Mouse (Mus musculus): Measurements from ENCODE around the gene Spock2.

Gene Spock2

DNA sequence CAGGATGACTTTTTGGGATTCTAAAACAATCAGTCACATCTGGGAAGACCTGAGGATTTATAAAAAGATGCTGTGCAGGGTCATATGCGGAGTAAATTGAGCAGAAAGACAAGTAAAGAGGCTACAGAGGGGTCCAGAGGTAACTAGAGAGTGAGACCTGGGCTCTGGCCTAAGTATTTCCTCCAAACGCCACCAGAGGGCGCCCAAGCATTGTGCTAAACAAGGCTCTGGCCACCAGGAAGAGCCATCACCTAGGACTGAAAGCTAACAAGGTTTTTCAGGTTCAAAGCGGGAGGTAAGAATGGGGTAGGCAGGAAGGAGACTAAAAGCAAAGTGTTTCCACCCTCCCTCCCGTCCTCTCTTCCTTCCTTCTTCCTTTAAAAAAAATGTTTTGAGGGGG is 42.1 kb downstream of the Spock2 start:
- DNase-seq (ENCODE audit: low read depth, low spot score) = peak; percentile 92

DNA sequence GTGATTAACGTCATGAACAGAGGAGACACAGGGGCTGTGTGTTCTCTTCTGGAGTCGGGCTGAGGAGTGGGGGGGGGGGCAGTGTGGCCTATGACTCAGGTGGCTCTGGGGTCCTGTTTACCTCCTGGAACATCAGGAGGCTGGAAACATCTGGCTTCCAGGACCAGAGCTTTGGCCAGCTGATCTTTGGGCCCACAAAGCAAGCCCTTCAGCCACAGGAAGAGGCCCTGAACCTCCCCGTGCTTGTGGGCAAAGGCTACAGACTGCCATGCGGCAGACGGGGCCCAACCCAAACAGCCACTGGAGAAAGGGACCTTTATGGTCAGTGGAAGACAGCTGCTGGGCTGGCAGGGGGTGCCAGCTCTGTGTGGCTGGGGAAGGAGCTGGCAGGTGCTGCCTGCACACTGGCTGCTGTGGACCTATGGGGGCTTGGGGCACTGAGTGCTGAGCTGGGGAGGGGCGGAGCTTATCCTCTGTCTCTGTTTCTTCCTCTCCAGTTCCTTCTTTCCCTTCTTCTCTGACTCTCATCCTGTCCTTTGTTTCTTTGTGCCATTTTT is 45.2 kb downstream of the Spock2 start:
- no peak for DNase-seq (ENCODE audit: low read depth, low spot score)

DNA sequence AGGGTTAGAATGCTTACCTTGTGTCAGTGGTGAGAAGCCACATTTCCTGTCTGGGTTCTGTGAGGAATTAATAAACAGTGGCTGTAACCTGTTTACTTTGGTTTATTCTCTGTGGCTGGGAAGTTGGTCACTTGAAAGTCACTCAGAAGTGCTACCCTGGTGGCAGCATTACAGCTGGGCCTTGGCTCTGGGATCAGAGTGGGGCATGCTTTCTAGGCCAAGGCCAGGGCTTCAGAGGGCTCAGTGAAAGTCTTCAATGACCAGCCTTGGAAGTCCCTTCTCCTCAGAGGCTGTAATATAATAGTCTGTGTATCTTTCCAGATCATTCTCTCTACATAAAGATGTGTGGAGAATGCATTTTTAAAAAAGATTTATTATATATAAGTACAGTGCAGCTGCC is 50.0 kb downstream of the Spock2 start:
- no peak for DNase-seq (ENCODE audit: low read depth, low spot score)

DNA sequence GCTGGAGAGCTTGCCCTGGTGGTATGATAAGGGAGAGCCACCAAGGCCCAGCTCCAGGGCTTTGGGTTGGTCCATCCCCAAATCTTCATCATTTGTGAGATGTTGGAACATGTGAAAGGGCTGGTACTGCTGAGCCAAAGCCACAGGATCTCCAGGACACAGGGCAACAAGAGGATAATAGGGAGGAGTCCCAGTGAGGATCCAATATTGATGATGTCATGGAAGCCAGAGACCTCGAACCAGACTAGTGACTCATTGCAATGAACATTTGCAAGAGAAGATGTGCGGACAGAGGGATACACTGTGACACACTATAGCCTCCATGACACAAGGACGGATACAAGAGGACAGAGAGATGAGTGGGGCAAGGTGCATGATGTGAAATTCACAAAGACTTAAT is 52.1 kb downstream of the Spock2 start:
- no peak for DNase-seq (ENCODE audit: low read depth, low spot score)

DNA sequence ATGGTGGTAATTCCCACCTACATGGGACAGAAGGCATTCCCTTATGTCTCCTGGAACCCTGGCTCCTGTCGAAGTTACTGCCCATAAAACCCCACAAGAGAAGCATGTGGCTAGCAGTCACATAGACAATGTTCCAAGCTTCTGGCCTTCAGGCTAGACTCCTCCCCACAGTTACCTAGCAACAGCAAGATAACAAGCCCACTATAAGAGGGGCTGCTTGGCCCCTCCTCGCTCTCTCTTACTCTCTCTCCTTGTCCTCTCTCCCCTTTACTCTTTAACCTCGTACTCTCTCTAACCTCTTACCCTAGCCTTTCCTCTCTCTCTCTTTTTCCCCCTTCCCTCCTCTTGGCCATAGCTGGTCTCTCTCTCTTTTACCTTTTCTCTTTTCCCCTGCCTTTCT is 55.4 kb downstream of the Spock2 start:
- peak; percentile 41 for DNase-seq (ENCODE audit: low read depth, low spot score)

DNA sequence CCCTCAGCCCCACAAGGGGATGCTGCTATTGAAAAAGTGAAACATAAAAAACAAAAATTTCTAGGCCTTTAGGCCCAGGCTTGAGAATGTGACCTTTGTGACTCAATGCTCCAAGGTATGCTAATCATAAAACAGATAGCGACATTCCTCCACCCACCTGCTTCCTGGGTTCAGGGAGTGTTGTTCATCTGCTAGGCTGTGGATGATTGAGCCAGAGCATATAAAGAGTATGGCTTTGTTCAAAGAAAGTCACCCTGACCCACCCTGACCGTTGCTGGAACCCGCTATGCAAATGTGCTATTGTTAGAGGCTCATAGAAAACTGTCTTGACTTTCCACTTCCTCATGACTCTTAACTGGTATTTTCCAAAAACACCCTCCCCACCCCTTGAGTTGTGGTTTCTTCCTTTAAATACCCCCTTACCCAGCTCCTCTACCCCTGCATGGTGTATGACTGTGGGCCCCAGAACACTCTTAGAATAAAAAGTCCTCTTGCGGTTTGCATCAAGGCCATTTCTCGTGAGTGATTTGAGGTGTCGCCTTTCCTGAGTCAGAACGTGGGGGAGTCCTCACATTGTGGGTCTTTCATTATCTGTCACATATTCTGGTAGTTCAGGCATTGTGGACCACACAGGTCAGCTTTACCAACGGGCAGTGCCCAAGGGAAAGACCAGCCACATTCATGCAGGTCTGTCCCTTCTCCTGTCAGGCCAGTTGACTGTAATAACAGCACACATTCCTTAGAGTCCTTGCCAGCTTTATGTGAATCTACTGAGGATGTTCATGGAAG is 56.4 kb downstream of the Spock2 start:
- peak; percentile 80 for DNase-seq (ENCODE audit: low read depth, low spot score)

DNA sequence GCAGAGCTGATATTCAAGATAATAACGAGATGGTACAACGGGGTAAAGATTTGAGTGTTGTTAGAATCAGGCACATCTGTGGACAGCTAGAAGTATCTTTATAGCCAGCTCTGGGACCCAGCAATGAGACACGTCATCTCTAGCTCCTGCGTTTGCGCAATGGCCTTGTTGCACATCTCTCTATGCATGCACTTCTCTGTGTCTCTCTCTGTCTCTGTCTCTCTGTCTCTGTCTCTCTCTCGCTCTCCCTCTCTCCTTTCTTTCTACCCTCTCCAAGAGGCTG is 56.9 kb downstream of the Spock2 start:
- peak; percentile 29 for DNase-seq (ENCODE audit: low read depth, low spot score)

DNA sequence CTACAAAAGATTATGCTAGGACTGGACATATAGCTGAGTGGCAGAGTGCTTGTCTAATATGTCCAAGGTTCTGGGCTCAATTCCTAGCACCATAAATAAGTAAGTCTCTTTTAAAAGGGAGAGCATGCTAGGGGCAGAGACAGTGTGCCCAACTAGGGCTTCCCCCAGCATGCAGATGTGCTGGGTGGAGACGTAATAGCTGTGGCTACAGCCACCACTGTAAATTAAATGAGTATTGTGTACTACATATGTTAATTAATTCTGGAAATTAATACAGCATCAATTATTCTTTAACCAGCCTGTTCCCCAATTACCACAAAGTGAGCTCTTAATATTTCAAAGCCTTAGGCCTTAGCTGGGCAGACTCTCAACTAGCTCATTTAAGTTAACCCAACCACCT is 58.9 kb downstream of the Spock2 start:
- no peak for DNase-seq (ENCODE audit: low read depth, low spot score)

DNA sequence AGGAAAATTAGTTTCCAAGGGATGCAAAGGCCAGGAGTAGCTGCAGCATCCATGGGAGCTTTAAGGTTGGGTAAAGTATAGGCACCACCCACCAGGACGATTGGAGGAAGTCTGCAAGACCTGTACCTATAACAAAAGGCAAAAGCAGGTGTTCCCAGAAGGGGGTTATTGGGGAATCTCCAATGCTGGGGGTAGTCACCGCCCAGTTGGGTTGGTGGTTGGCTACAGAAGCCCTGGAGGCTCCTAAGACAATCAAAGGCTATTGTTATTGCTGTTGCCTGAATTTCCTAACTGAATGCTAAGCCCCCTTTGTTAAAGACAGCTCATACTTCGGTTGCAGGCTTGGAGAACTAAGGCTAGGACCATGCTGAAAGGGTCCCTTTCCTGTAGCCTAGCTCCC is 60.0 kb downstream of the Spock2 start:
- peak; percentile 87 for DNase-seq (ENCODE audit: low read depth, low spot score)

DNA sequence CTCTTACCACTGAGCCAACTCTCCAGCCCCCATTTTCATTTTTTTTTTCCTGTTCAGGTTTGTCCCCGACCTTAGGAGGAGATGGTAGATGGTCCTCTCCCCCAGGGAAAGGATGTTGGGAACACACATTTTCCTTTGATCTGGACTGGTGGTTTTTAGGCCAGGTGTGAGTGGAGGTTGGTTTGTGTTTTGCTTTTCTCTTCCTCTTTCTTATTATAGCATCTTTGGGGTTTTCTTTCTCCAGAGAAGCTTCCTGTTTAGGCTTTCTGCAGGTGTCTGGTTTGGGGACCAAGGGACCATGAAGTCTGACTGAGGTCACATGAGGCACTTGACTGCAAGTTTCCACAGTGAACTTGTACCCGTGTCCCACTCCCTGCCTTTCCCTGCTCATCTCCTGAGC is 62.3 kb downstream of the Spock2 start:
- no peak for DNase-seq (ENCODE audit: low read depth, low spot score)

DNA sequence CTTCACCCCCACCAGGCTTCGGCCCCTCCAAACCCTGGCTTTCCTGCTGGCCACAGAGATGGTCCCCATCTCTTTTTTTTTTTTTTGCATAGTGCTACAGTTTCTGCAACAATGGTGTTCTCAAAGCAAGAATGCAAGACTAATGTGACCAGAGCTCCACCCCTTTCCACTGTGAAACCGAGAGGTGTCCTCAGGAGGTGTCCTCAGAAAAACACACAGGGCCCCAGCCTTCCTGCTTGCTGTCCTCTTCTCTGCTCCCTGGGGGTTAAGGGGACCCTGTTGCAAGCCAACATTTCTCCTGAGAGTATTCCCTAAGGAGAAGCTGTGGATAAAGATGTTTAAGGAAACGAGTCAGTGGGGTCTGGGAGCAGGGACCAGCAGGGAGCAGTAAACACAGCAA is 62.9 kb downstream of the Spock2 start:
- no peak for DNase-seq (ENCODE audit: low read depth, low spot score)

DNA sequence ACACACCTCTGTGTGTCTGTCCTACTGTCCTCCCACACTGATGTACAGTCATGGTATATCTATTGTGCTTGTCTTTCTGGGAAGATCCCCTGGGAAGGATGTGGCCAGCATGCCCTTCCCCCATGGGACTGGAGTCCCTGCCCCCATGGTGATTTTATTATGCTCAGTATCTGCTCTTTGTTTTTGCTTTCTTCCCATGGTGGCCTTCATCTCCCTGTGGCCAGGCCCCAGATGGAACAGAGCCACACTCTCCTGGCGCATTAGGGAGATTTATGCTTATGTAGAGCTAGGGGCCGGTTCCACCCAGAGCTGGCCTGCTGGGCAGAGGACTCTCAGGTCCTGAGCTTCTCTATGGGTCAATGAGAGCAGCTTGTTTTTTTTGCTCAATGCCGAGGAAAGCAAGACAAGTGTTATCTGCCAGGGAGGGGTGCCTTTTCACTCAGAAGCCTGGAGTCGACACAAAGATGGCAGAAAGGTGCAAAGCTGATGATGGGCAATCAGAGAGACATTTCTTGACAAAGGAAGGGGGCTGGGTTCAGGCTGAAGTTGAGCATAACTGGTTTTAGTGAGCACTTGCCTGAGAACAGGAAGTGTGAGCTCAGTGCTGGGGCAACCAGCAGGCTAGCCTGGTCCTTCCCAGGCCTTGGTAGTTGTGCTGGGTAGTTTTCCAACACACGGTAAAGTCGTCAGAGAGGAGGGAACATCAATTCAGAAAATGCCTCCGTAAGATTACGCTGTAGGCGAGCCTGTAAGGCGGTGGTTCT is 64.5 kb downstream of the Spock2 start:
- peak; percentile 80 for DNase-seq (ENCODE audit: low read depth, low spot score)

DNA sequence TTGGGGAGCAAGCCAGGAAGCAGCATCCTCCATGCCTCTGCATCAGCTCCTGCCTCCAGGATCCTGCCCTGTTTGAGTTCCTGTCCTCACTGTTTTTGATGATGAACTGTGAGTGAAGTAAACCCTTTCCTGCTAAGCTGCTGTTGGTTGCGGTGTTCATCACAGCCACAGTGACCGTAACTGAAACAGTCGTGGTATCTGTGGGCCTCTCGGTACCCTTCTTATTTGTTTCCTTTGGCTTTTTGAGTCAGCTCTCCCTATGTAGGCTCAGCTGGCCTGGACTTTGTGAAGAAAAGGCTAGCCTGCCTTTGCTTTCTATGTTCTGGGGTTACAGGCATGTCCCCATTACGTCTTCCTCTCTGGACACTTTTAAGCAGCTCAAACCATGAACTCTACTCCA is 65.3 kb downstream of the Spock2 start:
- no peak for DNase-seq (ENCODE audit: low read depth, low spot score)

DNA sequence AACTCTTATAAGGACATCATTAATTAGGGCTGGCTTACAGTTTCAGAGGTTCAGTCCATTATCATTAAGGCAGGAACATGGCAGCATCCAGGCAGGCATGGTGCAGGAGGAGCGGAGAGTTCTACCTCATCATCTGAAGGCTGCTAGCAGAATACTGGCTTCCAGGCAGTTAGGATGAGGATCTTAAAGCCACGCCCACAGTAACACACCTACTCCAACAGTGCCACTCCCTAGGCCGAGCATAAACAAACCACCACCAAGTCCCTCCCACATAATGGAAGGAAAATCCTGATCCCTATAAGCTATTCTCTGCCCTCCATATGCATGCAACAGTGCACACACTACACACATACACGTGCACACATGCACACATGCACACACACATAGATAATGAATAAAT is 66.3 kb downstream of the Spock2 start:
- DNase-seq (ENCODE audit: low read depth, low spot score) = no peak

DNA sequence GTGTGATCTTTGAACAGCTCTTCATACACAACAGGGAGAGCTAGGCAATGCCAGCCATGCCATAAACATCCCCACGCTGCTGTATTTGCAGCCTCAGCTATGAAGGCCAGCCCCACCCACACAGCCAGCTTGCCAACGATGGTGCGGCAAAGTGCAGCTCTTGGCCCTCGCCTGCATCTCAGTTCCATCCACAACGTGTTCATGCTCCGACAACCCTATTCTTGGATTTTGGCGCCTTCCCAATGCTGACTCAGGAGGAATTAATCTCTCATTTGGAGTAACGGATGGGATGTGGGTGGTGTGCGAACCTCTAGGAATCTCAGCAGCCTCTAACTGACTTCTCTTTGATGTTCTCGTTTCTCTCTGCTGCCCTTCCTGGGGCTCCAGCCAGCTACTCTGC is 67.0 kb downstream of the Spock2 start:
- no peak for DNase-seq (ENCODE audit: low read depth, low spot score)

DNA sequence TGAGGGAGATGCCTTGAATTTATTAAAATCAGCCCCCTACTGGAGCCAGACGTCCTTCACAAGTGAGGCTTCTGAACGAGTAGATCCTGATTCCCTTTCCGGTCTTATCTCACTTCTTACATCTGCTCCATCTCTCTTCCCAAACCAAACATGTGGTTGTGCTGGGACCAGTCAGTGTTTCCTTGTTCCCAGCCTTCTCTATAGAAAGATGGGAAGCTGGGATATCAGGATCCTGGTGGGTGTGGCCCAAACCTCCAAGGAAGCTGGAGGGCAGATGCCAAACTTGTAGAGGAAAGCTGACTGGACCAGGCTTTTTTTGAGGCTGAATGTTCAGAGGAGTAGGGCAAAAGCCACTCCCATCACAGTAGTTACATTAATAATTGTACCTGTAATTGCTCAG is 68.5 kb downstream of the Spock2 start:
- DNase-seq (ENCODE audit: low read depth, low spot score) = peak; percentile 26

DNA sequence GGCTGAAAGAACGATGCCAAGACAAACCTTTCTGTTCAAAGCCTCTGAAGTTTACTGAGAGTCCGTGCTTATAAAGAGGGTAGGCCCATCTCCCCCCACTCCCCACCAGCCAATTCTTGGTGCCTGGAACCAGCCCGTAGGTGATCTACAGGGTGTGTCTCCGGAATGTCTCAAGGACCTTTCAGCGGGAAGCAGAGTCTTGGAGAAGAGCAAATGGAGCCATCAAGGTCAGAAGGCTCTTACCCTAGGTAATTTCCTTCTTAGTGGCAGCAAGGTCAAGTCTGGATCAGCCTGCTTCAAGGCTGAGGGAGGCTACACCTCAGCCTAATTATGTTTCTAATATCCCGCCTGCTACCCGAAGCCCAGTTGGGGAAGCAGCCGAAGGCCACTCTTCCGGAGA is 69.3 kb downstream of the Spock2 start:
- peak; percentile 86 for DNase-seq (ENCODE audit: low read depth, low spot score)

Measured in ZHBTc4 (cell line).